Mouse (Mus musculus) stomach, postnatal 0 days (tissue): ENCODE measurements around the gene Rtkn.

Experiments
- CTCF ChIP-seq: IDR thresholded peaks from 2 replicates; pipeline ENCODE4 v1.5.1; 2016; ENCODE audit warnings: antibody characterized with exemption, low read depth, mild to moderate bottlenecking, moderate library complexity
- EP300 ChIP-seq: optimal IDR thresholded peaks from 2 replicates; pipeline ENCODE3; 2016; ENCODE audit warnings: antibody characterized with exemption

- TF ChIP-seq CTCF (no peak), EP300 (no peak)
Measured at GRCm38 (mm10) chr6:83131469-83132034, 3.7 kb upstream of the Rtkn start.
